Mouse (Mus musculus): Measurements from ENCODE around the gene Macrod1. TPM values are rescaled to one million over a fixed set of nuclear protein-coding genes. Genes with fewer than 3 reads are reported as not detected.

Macrod1 gene
- polyA plus RNA-seq, 1 experiment: 7.6 TPM

GRCm38 (mm10) chr19:7176041-7176696 is 119.6 kb downstream of the Macrod1 start:
- no peaks in the 10 kb centered on the region for H3K9me3 ChIP-seq (replicated peaks; ENCODE audit: control insufficient read depth, insufficient read depth, low read length, poor library complexity, severe bottlenecking)
- H3K9ac ChIP-seq (ENCODE audit: low read depth, poor library complexity, severe bottlenecking): no peak overlapping the region
- H3K4me1 ChIP-seq (ENCODE audit: control insufficient read depth, insufficient read depth, low read length): peaks cover 8% of the 10 kb centered on the region
- no peaks in the 10 kb centered on the region for H3K36me3 ChIP-seq (ENCODE audit: control insufficient read depth, insufficient read depth, low read length, poor library complexity, severe bottlenecking)
- no peak for TF ChIP-seq CTCF (IDR thresholded peaks at IDR 0.05; ENCODE audit: low read depth, low read length)
- no peaks in the 10 kb centered on the region for H3K27me3 ChIP-seq (ENCODE audit: control insufficient read depth, insufficient read depth, low read length, poor library complexity, severe bottlenecking)
- H3K27ac ChIP-seq (ENCODE audit: insufficient read depth, low read length): no peak overlapping the region
- H3K4me3 ChIP-seq (ENCODE audit: low read depth, low read length): no peak overlapping the region

DNA sequence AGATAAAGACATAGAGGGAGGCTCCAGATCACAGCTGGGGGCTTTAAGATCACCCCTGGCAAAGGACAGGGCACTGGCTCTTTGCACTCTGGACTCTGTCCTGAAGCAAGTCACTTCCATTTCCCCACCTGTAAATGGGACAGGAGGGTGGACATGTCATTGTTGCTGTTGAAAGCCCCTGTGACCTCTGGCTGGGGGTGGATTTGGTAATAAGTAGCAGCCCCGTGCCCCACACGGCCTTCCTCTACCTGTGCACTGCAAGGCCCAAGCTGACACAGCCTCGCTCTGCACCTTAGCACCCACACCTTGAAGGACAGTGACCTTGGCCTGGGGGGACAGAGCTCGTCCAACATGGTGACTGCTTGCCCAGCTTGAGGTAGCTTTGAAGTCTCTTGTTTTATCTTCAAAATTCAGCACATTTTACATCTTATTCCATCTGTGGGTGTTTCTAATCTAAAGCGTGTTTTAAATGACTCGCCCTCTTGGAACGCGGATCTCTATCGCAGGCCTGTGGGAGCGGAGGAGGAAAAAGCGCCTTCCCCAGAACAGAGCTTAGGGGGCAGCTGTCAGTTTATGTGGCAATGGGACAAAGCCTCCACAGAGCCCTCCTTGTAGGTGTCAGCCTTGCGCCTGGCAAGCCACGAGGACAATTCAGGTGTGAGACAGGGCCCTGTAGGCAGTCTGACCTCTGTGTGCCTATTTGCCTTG is 121.3 kb downstream of the Macrod1 start:
- TF ChIP-seq EP300 (IDR thresholded peaks at IDR 0.05; ENCODE audit: insufficient read depth, low read depth, low read length) (no peak), POLR2A (IDR thresholded peaks at IDR 0.05; ENCODE audit: insufficient read depth, low read length) (no peak), CTCF (IDR thresholded peaks at IDR 0.05; ENCODE audit: low read depth, low read length) (no peak)
- no peak overlapping the region for H3K4me3 ChIP-seq (ENCODE audit: low read depth, low read length)
- H3K9ac ChIP-seq (ENCODE audit: low read depth, poor library complexity, severe bottlenecking): no peak overlapping the region
- no peaks in the 10 kb centered on the region for H3K36me3 ChIP-seq (ENCODE audit: control insufficient read depth, insufficient read depth, low read length, poor library complexity, severe bottlenecking)
- H3K4me1 ChIP-seq (ENCODE audit: control insufficient read depth, insufficient read depth, low read length): peaks cover 5% of the 10 kb centered on the region
- no peak overlapping the region for H3K27ac ChIP-seq (ENCODE audit: insufficient read depth, low read length)
- H3K27me3 ChIP-seq (ENCODE audit: control insufficient read depth, insufficient read depth, low read length, poor library complexity, severe bottlenecking): no peaks in the 10 kb centered on the region
- no peaks in the 10 kb centered on the region for H3K9me3 ChIP-seq (replicated peaks; ENCODE audit: control insufficient read depth, insufficient read depth, low read length, poor library complexity, severe bottlenecking)

DNA sequence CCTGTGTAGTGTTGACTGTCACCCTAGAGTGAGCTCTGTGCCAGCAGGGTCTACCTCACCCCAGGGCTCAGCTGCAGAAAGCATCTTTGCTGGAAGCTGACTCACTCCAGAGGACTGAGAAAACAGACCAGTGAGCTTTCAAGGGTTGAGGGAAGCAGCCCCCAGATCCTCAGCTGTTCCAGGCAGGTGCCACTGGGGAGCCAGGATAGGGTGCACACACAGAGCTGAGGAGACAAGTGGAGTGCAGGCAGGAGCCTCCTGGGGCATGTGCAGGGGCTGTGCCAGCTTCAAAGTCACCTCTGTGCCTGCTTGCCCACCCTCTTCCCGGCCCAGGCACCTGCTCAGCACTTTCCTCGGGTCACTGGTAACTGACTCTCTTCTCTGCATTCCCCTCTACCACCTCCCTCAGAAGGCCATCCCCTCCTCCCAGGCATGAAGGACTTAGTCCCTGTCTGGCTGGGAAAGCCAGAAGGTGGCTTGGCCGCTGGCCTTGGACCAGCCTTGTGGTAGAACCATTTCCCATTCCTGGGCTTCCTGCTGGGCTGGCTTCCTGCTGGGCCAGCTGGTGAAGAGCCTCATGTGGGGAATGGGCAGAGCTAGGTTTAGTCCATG is 122.3 kb downstream of the Macrod1 start:
- no peak overlapping the region for H3K27ac ChIP-seq (ENCODE audit: insufficient read depth, low read length)
- H3K27me3 ChIP-seq (ENCODE audit: control insufficient read depth, insufficient read depth, low read length, poor library complexity, severe bottlenecking): no peaks in the 10 kb centered on the region
- no peaks in the 10 kb centered on the region for H3K36me3 ChIP-seq (ENCODE audit: control insufficient read depth, insufficient read depth, low read length, poor library complexity, severe bottlenecking)
- H3K4me1 ChIP-seq (ENCODE audit: control insufficient read depth, insufficient read depth, low read length): peaks cover 5% of the 10 kb centered on the region
- H3K9me3 ChIP-seq (replicated peaks; ENCODE audit: control insufficient read depth, insufficient read depth, low read length, poor library complexity, severe bottlenecking): no peaks in the 10 kb centered on the region
- H3K4me3 ChIP-seq (ENCODE audit: low read depth, low read length): no peak overlapping the region
- no peak for TF ChIP-seq CTCF (IDR thresholded peaks at IDR 0.05; ENCODE audit: low read depth, low read length)
- no peak for TF ChIP-seq EP300 (IDR thresholded peaks at IDR 0.05; ENCODE audit: insufficient read depth, low read depth, low read length)
- TF ChIP-seq POLR2A (IDR thresholded peaks at IDR 0.05; ENCODE audit: insufficient read depth, low read length): no peak
- H3K9ac ChIP-seq (ENCODE audit: low read depth, poor library complexity, severe bottlenecking): no peak overlapping the region

DNA sequence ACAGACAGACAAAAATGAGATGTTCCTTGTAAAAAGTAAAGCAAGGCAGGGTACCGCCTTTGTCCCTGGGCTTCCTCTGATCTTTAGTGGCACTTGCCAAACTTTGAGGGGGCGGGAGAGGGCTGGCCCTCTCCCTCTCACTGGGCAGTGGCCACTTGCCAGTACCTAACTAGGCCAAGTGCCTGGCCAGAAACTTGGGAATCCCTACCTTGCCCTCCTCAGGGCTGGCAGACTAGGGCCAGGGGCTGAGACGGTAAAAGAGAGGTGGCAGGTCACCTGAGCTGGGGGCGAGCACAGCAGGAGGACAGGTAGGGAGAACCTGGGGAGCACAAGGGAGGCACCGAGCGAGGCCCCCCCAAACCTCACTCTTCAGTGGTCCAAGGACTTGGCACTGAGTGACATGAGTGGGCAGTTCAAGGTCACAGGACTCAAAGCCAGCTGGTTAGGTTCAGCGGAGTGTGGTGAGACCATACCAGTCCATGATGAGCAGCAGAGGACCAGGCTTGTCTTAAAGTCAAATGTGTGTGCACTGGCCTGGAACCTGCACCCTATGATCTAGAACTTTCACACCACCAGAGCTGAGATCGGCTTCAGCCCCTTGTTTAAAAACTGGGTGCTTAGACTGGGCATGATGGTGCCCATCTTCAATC is 124.3 kb downstream of the Macrod1 start:
- H3K27ac ChIP-seq (ENCODE audit: insufficient read depth, low read length): no peak overlapping the region
- no peaks in the 10 kb centered on the region for H3K27me3 ChIP-seq (ENCODE audit: control insufficient read depth, insufficient read depth, low read length, poor library complexity, severe bottlenecking)

GRCm38 (mm10) chr19:7181496-7181895 is 124.9 kb downstream of the Macrod1 start:
- Histone ChIP-seq H3K4me1 (ENCODE audit: control insufficient read depth, insufficient read depth, low read length) (peaks cover 9% of the 10 kb centered on the region), H3K27ac (ENCODE audit: insufficient read depth, low read length) (no peak overlapping the region), H3K27me3 (ENCODE audit: control insufficient read depth, insufficient read depth, low read length, poor library complexity, severe bottlenecking) (no peaks in the 10 kb centered on the region), H3K9me3 (replicated peaks; ENCODE audit: control insufficient read depth, insufficient read depth, low read length, poor library complexity, severe bottlenecking) (no peaks in the 10 kb centered on the region), H3K36me3 (ENCODE audit: control insufficient read depth, insufficient read depth, low read length, poor library complexity, severe bottlenecking) (no peaks in the 10 kb centered on the region), H3K9ac (ENCODE audit: low read depth, poor library complexity, severe bottlenecking) (no peak overlapping the region), H3K4me3 (ENCODE audit: low read depth, low read length) (no peak overlapping the region)
- TF ChIP-seq CTCF (IDR thresholded peaks at IDR 0.05; ENCODE audit: low read depth, low read length) (no peak), EP300 (IDR thresholded peaks at IDR 0.05; ENCODE audit: insufficient read depth, low read depth, low read length) (no peak), POLR2A (IDR thresholded peaks at IDR 0.05; ENCODE audit: insufficient read depth, low read length) (no peak)

More for the DNA sequence above, 124.3 kb downstream of the Macrod1 start:
- H3K9me3 ChIP-seq (replicated peaks; ENCODE audit: control insufficient read depth, insufficient read depth, low read length, poor library complexity, severe bottlenecking): no peaks in the 10 kb centered on the region
- peaks cover 5% of the 10 kb centered on the region for H3K4me1 ChIP-seq (ENCODE audit: control insufficient read depth, insufficient read depth, low read length)
- TF ChIP-seq POLR2A (IDR thresholded peaks at IDR 0.05; ENCODE audit: insufficient read depth, low read length): no peak
- TF ChIP-seq EP300 (IDR thresholded peaks at IDR 0.05; ENCODE audit: insufficient read depth, low read depth, low read length): no peak
- no peaks in the 10 kb centered on the region for H3K36me3 ChIP-seq (ENCODE audit: control insufficient read depth, insufficient read depth, low read length, poor library complexity, severe bottlenecking)
- no peak overlapping the region for H3K9ac ChIP-seq (ENCODE audit: low read depth, poor library complexity, severe bottlenecking)
- no peak overlapping the region for H3K4me3 ChIP-seq (ENCODE audit: low read depth, low read length)
